Mouse (Mus musculus) lung, embryonic 14.5 days (tissue): ENCODE measurements around the gene Urm1. TPM values are rescaled to one million over a fixed set of nuclear protein-coding genes. Genes with fewer than 3 reads are reported as not detected.
"Not testable (repeated sequence)": the region's sequence is repeated elsewhere in the genome, so short reads cannot be mapped to it uniquely, and the experiment has no call there.

Experiments
- ATAC-seq: fragments of 200-750 bp; cut with Nextera tagmentation; 2 replicates; pipeline ENCODE4 v1.8.0; 2017; ENCODE audit warnings: mild to moderate bottlenecking, moderate TSS enrichment, moderate library complexity; ENCODE audit not compliant: insufficient read depth
- DNase-seq: peaks from one replicate; pipeline ENCODE4 v3.0.0-alpha.2; 2015
- H3K27ac ChIP-seq: fragments of 300-500 bp; sonication (generic); 2 replicates; pipeline ENCODE4 v1.5.1; 2014; ENCODE audit warnings: low read depth, mild to moderate bottlenecking, moderate library complexity
- H3K27me3 ChIP-seq: fragments of 300-500 bp; sonication (generic); 2 replicates; pipeline ENCODE4 v1.6.1; 2014; ENCODE audit warnings: low read length, control low read depth; ENCODE audit not compliant: insufficient read depth
- H3K36me3 ChIP-seq: fragments of 300-500 bp; sonication (generic); 2 replicates; pipeline ENCODE4 v1.6.1; 2014; ENCODE audit warnings: control low read depth; ENCODE audit not compliant: insufficient read depth
- H3K4me1 ChIP-seq: fragments of 300-500 bp; sonication (generic); 2 replicates; pipeline ENCODE4 v1.6.1; 2014; ENCODE audit warnings: antibody characterized with exemption, control low read depth; ENCODE audit not compliant: insufficient read depth
- H3K4me2 ChIP-seq: fragments of 300-500 bp; sonication (generic); 2 replicates; pipeline ENCODE4 v1.6.1; 2014; ENCODE audit warnings: mild to moderate bottlenecking
- H3K4me3 ChIP-seq: fragments of 300-500 bp; sonication (generic); 2 replicates; pipeline ENCODE4 v1.5.1; 2014; ENCODE audit warnings: low read depth, low read length
- H3K9ac ChIP-seq: fragments of 300-500 bp; sonication (generic); 2 replicates; pipeline ENCODE4 v1.6.1; 2014
- H3K9me3 ChIP-seq: fragments of 300-500 bp; sonication (generic); 2 replicates; pipeline ENCODE4 v1.6.1; 2016; ENCODE audit warnings: low read depth, low read length, control low read depth
- CTCF ChIP-seq: IDR thresholded peaks from 2 replicates; pipeline ENCODE4 v1.5.1; 2016; ENCODE audit warnings: antibody characterized with exemption, low read depth
- WGBS: fragments of 180-500 bp; shearing (Covaris S2); extraction: QIAGEN DNeasy Blood & Tissue Kit; methylation state at CpG from one replicate; pipeline ENCODE4 v1.1.7; 2014; 5-methylcytosine and 5-hydroxymethylcytosine counted together
- polyA plus RNA-seq: library from polyadenylated mRNA; unstranded; fragments of >200 nt; fragmentation: Nextera tagmentation; extraction: Ambion mirVana; gene quantifications from 2 replicates; pipeline ENCODE4 v1.2.1, GENCODE M21; 2014

Urm1 gene
- 20.5 and 27.0 TPM in 2 replicates for polyA plus RNA-seq

- DNase-seq, result peak; percentile 87
- Histone ChIP-seq H3K36me3 (peaks cover 8% of the 10 kb centered on the region; the same call in 1 of the 2 replicates), H3K27ac (peak within 1 kb of the TSS; percentile 95), H3K9me3 (no peaks in the 10 kb centered on the region), H3K4me2 (peak within 1 kb of the TSS; percentile 69), H3K4me3 (peak within 1 kb of the TSS; percentile 47), H3K9ac (peak within 1 kb of the TSS; percentile 65), H3K4me1 (no peaks in the 10 kb centered on the region), H3K27me3 (no peaks in the 10 kb centered on the region)
- WGBS, result 1% methylated on average over 35 of the region's 35 CpGs
- TF ChIP-seq CTCF, result peak; percentile 22; the same call in 1 of the 2 replicates
- ATAC-seq, result peak; percentile 72
These were observed at the start of gene Urm1 for GRCm38 (mm10) chr2:29820025-29820817. Urm1 (plus strand) TSS chr2:29820075.

GRCm38 (mm10) chr2:29770162-29770561, 49.7 kb upstream of the Urm1 start:
- Histone ChIP-seq H3K4me2 (no peak overlapping the region), H3K27ac (no peak overlapping the region), H3K36me3 (peaks cover 5% of the 10 kb centered on the region; the same call in 1 of the 2 replicates), H3K4me1 (no peaks in the 10 kb centered on the region), H3K4me3 (no peak overlapping the region), H3K9me3 (no peaks in the 10 kb centered on the region), H3K9ac (no peak overlapping the region), H3K27me3 (no peaks in the 10 kb centered on the region)
- peak; percentile 41 for TF ChIP-seq CTCF
- DNase-seq, result no peak
- ATAC-seq, result no peak

- Histone ChIP-seq H3K4me3 (no peak overlapping the region), H3K4me2 (no peak overlapping the region), H3K4me1 (no peaks in the 10 kb centered on the region), H3K36me3 (peaks cover 12% of the 10 kb centered on the region), H3K27me3 (no peaks in the 10 kb centered on the region), H3K27ac (0 out of 2 replicates have a peak overlapping the region, but pooled peaks have one; percentile 19), H3K9ac (no peak overlapping the region), H3K9me3 (no peaks in the 10 kb centered on the region)
- DNase-seq (no peak), ATAC-seq (no peak)
- WGBS, result 63% methylated on average over 8 of the region's 8 CpGs
- no peak for TF ChIP-seq CTCF
These were observed 48.0 kb upstream of the Urm1 start for GRCm38 (mm10) chr2:29771611-29772461.

GRCm38 (mm10) chr2:29773323-29773722, 46.6 kb upstream of the Urm1 start:
- Histone ChIP-seq H3K9ac (no peak overlapping the region), H3K27ac (no peak overlapping the region), H3K9me3 (no peaks in the 10 kb centered on the region), H3K36me3 (peaks cover 27% of the 10 kb centered on the region), H3K4me1 (no peaks in the 10 kb centered on the region), H3K4me3 (no peak overlapping the region), H3K27me3 (no peaks in the 10 kb centered on the region), H3K4me2 (no peak overlapping the region)
- DNase-seq (no peak), ATAC-seq (no peak)
- TF ChIP-seq CTCF, result no peak
- WGBS, result 84% methylated on average over 4 of the region's 4 CpGs

- H3K4me2 ChIP-seq, H3K9ac ChIP-seq, H3K27me3 ChIP-seq, H3K9me3 ChIP-seq, DNase-seq, H3K27ac ChIP-seq, ATAC-seq, H3K4me3 ChIP-seq, H3K4me1 ChIP-seq: not testable (repeated sequence)
- 92% methylated on average over 2 of the region's 2 CpGs for WGBS
- H3K36me3 ChIP-seq, result peaks cover 91% of the 10 kb centered on the region
These were observed 38.6 kb upstream of the Urm1 start for GRCm38 (mm10) chr2:29781256-29781655.

- no peak for TF ChIP-seq CTCF
- Histone ChIP-seq H3K9ac (no peak overlapping the region), H3K36me3 (peaks cover 61% of the 10 kb centered on the region), H3K4me2 (no peak overlapping the region), H3K9me3 (peaks cover 4% of the 10 kb centered on the region; the same call in 1 of the 2 replicates), H3K4me1 (no peaks in the 10 kb centered on the region; the same call in 1 of the 2 replicates), H3K4me3 (no peak overlapping the region), H3K27ac (no peak overlapping the region), H3K27me3 (no peaks in the 10 kb centered on the region)
- peak; percentile 50 for DNase-seq
- no peak; the same call in 1 of the 2 replicates for ATAC-seq
- WGBS, result 64% methylated on average over 4 of the region's 4 CpGs
These were observed 35.6 kb upstream of the Urm1 start for GRCm38 (mm10) chr2:29784290-29784689.
